Comparison of ENCODE assay signal across 14 mouse cellular contexts in the genomic region with DNA sequence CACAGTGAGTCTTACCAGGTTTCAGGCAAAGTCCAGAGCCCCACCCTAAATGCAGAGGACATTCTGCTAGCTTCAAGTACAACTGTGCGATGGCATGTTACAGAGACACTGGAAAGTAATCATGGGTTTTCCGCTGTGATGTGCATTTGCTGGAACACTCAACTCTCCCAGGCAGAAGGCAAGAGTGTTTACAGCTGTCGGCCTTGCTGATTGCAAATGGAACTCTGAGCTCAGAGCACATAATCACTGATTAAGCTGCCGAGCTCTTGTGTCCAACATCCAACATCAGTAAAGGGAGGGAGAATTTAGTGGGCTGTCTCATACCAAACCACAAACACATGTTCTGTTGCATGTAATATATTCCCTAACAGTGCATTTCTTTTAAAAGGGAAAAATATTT.
DNase-seq lines count a peak whose midpoint lies in the region; ATAC-seq and TF ChIP-seq lines count a peak whose summit lies in the region.
"Had no signal": no experiment of that assay in that cellular context is flagged by ENCODE, and none has a peak within 500 bp of the region (broad histone marks: within the 10 kb centered on the region; RNA-seq: fewer than 3 reads in every experiment).

No protein-coding gene starts in this region.

- DNase-seq in limb, embryonic 10.5 days (ENCODE audit: low spot score) = no peak
- DNase-seq in heart, postnatal 0 days (ENCODE audit: low spot score) = peak; percentile 35
- DNase-seq in lung, postnatal 4 days = peak; percentile 28 to 67
- no peak for DNase-seq in spleen, postnatal 36 days (ENCODE audit: low spot score in 2 of 2)
- no peak for DNase-seq in spleen, adult 18-20 months
- no peak for DNase-seq in adrenal gland, adult 2 months
- DNase-seq: kidney, adult 8-10 months; retina, postnatal 1 day had no signal

- no peaks in the 10 kb centered on the region for H3K36me3 ChIP-seq in limb, embryonic 13.5 days
- no peaks in the 10 kb centered on the region for H3K36me3 ChIP-seq in limb, embryonic 10.5 days
- H3K36me3 ChIP-seq in embryonic facial prominence, embryonic 13.5 days = no peaks in the 10 kb centered on the region
- no peaks in the 10 kb centered on the region for H3K36me3 ChIP-seq in heart, postnatal 0 days (replicated peaks; ENCODE audit: control insufficient read depth, insufficient read depth, low read length)
- H3K36me3 ChIP-seq: hindbrain, embryonic 10.5 days; midbrain, embryonic 13.5 days; neural tube, embryonic 12.5 days had no signal

- H3K27me3 ChIP-seq in limb, embryonic 13.5 days = no peaks in the 10 kb centered on the region
- no peaks in the 10 kb centered on the region for H3K27me3 ChIP-seq in limb, embryonic 10.5 days (ENCODE audit: low read depth, poor library complexity, severe bottlenecking)
- no peaks in the 10 kb centered on the region for H3K27me3 ChIP-seq in embryonic facial prominence, embryonic 13.5 days
- no peaks in the 10 kb centered on the region for H3K27me3 ChIP-seq in heart, postnatal 0 days (ENCODE audit: control insufficient read depth, insufficient read depth, low read length)
- H3K27me3 ChIP-seq: midbrain, embryonic 13.5 days; neural tube, embryonic 12.5 days had no signal

- H3K9ac ChIP-seq in limb, embryonic 13.5 days = no peak overlapping the region
- H3K9ac ChIP-seq in embryonic facial prominence, embryonic 13.5 days = no peak overlapping the region
- H3K9ac ChIP-seq in heart, postnatal 0 days (replicated peaks; ENCODE audit: low read depth, low read length) = no peak overlapping the region
- H3K9ac ChIP-seq: liver, embryonic 14.5 days; midbrain, embryonic 13.5 days; neural tube, embryonic 12.5 days had no signal

- H3K27ac ChIP-seq in limb, embryonic 13.5 days = peak overlapping the region; percentile 39; the same call in 1 of the 2 replicates
- H3K27ac ChIP-seq in limb, embryonic 10.5 days = no peak overlapping the region
- H3K27ac ChIP-seq in embryonic facial prominence, embryonic 13.5 days = peak overlapping the region; percentile 87
- peak overlapping the region; percentile 41; the same call in 1 of the 2 replicates for H3K27ac ChIP-seq in heart, postnatal 0 days (ENCODE audit: low read depth)
- H3K27ac ChIP-seq: hindbrain, embryonic 10.5 days; liver, embryonic 14.5 days; midbrain, embryonic 13.5 days; neural tube, embryonic 12.5 days had no signal

- no peaks in the 10 kb centered on the region for H3K9me3 ChIP-seq in limb, embryonic 13.5 days
- H3K9me3 ChIP-seq in limb, embryonic 10.5 days (replicated peaks) = no peaks in the 10 kb centered on the region
- H3K9me3 ChIP-seq in embryonic facial prominence, embryonic 13.5 days = no peaks in the 10 kb centered on the region
- no peaks in the 10 kb centered on the region for H3K9me3 ChIP-seq in heart, postnatal 0 days (replicated peaks; ENCODE audit: control insufficient read depth, low read length)
- H3K9me3 ChIP-seq: hindbrain, embryonic 10.5 days; midbrain, embryonic 13.5 days; neural tube, embryonic 12.5 days had no signal

- WGBS in limb, embryonic 13.5 days = 35% methylated on average over 4 of the region's 4 CpGs
- 73% methylated on average over 4 of the region's 4 CpGs for WGBS in limb, embryonic 10.5 days
- whole genome bisulfite sequencing in embryonic facial prominence, embryonic 13.5 days = 31% methylated on average over 4 of the region's 4 CpGs
- WGBS in heart, postnatal 0 days = 55% methylated on average over 4 of the region's 4 CpGs

- peak; percentile 59 for ATAC-seq in limb, embryonic 13.5 days (ENCODE audit: low FRiP score, low read depth)
- 0 out of 2 replicates have a peak, but pooled peaks have one; percentile 64 for ATAC-seq in embryonic facial prominence, embryonic 13.5 days (ENCODE audit: insufficient number of reproducible peaks, insufficient read depth, low FRiP score, low TSS enrichment, low read depth)
- peak; percentile 67; the same call in 1 of the 2 replicates for ATAC-seq in heart, postnatal 0 days (ENCODE audit: insufficient read depth, low read depth)
- ATAC-seq: midbrain, embryonic 13.5 days had no signal

- no peak overlapping the region for H3K4me3 ChIP-seq in limb, embryonic 13.5 days
- no peak overlapping the region for H3K4me3 ChIP-seq in limb, embryonic 10.5 days
- H3K4me3 ChIP-seq in embryonic facial prominence, embryonic 13.5 days = no peak overlapping the region
- H3K4me3 ChIP-seq in heart, postnatal 0 days (ENCODE audit: low read depth, low read length) = no peak overlapping the region
- H3K4me3 ChIP-seq: hindbrain, embryonic 10.5 days; midbrain, embryonic 13.5 days; neural tube, embryonic 12.5 days had no signal

- no peak overlapping the region for H3K4me2 ChIP-seq in limb, embryonic 13.5 days (replicated peaks)
- H3K4me2 ChIP-seq in embryonic facial prominence, embryonic 13.5 days = peak overlapping the region; percentile 19; the same call in 1 of the 2 replicates
- no peak overlapping the region for H3K4me2 ChIP-seq in heart, postnatal 0 days (ENCODE audit: low read depth, low read length)
- H3K4me2 ChIP-seq: midbrain, embryonic 13.5 days; neural tube, embryonic 12.5 days had no signal

- peaks cover 29% of the 10 kb centered on the region for H3K4me1 ChIP-seq in limb, embryonic 13.5 days
- H3K4me1 ChIP-seq in limb, embryonic 10.5 days = peaks cover 16% of the 10 kb centered on the region
- H3K4me1 ChIP-seq in embryonic facial prominence, embryonic 13.5 days = peaks cover 37% of the 10 kb centered on the region
- H3K4me1 ChIP-seq in heart, postnatal 0 days (ENCODE audit: control insufficient read depth, insufficient read depth) = no peaks in the 10 kb centered on the region
- H3K4me1 ChIP-seq: hindbrain, embryonic 10.5 days; midbrain, embryonic 13.5 days; neural tube, embryonic 12.5 days had no signal

- no peak for TF ChIP-seq EP300 in heart, postnatal 0 days (IDR thresholded peaks at IDR 0.05; ENCODE audit: low read depth)

- no peak for TF ChIP-seq CTCF in heart, postnatal 0 days (IDR thresholded peaks at IDR 0.05; ENCODE audit: low read depth)

Comparison
In these comparisons a context has a peak if more than half of its experiments do, and no peak if none do; other contexts are left out.
1. DNase-seq: peak in heart, postnatal 0 days (single experiment) and lung, postnatal 4 days (2 of 2); none in limb, embryonic 10.5 days (single experiment), spleen, postnatal 36 days (0 of 2), spleen, adult 18-20 months (0 of 2) and adrenal gland, adult 2 months (single experiment).
2. Peak in every context shown above with its lines, with median percentiles within 50 percentile points of each other: ATAC-seq.